Mouse (Mus musculus) myocyte (in vitro differentiated cells): ENCODE data around the gene Bdh1. TPM values are rescaled to one million over a fixed set of nuclear protein-coding genes. Genes with fewer than 3 reads are reported as not detected.

Experiments used
- H3K27me3 ChIP-seq: one replicate; pipeline ENCODE4 v1.6.1; 2011; ENCODE audit not compliant: control insufficient read depth, insufficient read depth, insufficient read length
- H3K36me3 ChIP-seq: one replicate; pipeline ENCODE4 v1.6.1; 2011; ENCODE audit not compliant: control insufficient read depth, insufficient read depth
- H3K4me2 ChIP-seq: one replicate; pipeline ENCODE4 v1.6.1; 2011; ENCODE audit warnings: low read depth, control low read depth
- H3K4me3 ChIP-seq: one replicate; pipeline ENCODE4 v1.5.1; 2011; ENCODE audit warnings: mild to moderate bottlenecking, control low read depth, moderate library complexity
- H3K79me2 ChIP-seq: one replicate; pipeline ENCODE4 v1.6.1; 2011; ENCODE audit not compliant: control insufficient read depth, insufficient read depth
- H3ac ChIP-seq: one replicate; pipeline ENCODE4 v1.6.1; 2011; ENCODE audit not compliant: control insufficient read depth, insufficient read length
- CEBPB ChIP-seq: IDR thresholded peaks from 2 replicates; pipeline ENCODE4 v1.6.1; 2011; ENCODE audit warnings: mild to moderate bottlenecking, moderate library complexity; ENCODE audit not compliant: poor library complexity, insufficient read depth, severe bottlenecking
- E2F4 ChIP-seq: IDR thresholded peaks from one replicate; pipeline ENCODE4 v1.6.1; 2011; ENCODE audit warnings: mild to moderate bottlenecking, control low read depth, moderate library complexity; ENCODE audit not compliant: insufficient read depth
- MAX ChIP-seq: IDR thresholded peaks from one replicate; pipeline ENCODE4 v1.6.1; 2011; ENCODE audit warnings: low read depth, mild to moderate bottlenecking, control low read depth
- MYOD1 ChIP-seq, 3 experiments: IDR thresholded peaks; one replicate each; pipeline ENCODE4 v1.6.1; 2011; ENCODE audit warnings: control low read depth in 2 of 3, low read depth in 2 of 3, mild to moderate bottlenecking in 2 of 3, moderate library complexity in 1 of 3; ENCODE audit not compliant: insufficient read length in 2 of 3, control insufficient read depth in 1 of 3
- MYOG ChIP-seq, 3 experiments: IDR thresholded peaks; one replicate each; pipeline ENCODE4 v1.6.1; 2011; ENCODE audit warnings: control low read depth in 2 of 3, low read depth in 2 of 3, mild to moderate bottlenecking in 2 of 3; ENCODE audit not compliant: insufficient read length in 2 of 3, control insufficient read depth in 1 of 3, insufficient read depth in 1 of 3
- POLR2A ChIP-seq: IDR thresholded peaks from one replicate; pipeline ENCODE4 v1.6.1; 2011; ENCODE audit warnings: low read depth, mild to moderate bottlenecking, control low read depth, moderate library complexity; ENCODE audit not compliant: insufficient read length
- POLR2AphosphoS2 ChIP-seq: IDR thresholded peaks from one replicate; pipeline ENCODE4 v1.6.1; 2011; ENCODE audit warnings: low read depth, control low read depth; ENCODE audit not compliant: insufficient read length
- REST ChIP-seq: IDR thresholded peaks from one replicate; pipeline ENCODE4 v1.6.1; 2011; ENCODE audit warnings: mild to moderate bottlenecking, control low read depth, moderate library complexity; ENCODE audit not compliant: insufficient read depth, insufficient read length
- SRF ChIP-seq: IDR thresholded peaks from one replicate; pipeline ENCODE4 v1.6.1; 2011; ENCODE audit warnings: low read depth; ENCODE audit not compliant: control insufficient read depth, insufficient read length
- TCF12 ChIP-seq: IDR thresholded peaks from one replicate; pipeline ENCODE4 v1.6.1; 2011; ENCODE audit warnings: mild to moderate bottlenecking, control low read depth; ENCODE audit not compliant: poor library complexity, insufficient read depth, severe bottlenecking
- TCF3 ChIP-seq: IDR thresholded peaks from one replicate; pipeline ENCODE4 v1.6.1; 2011; ENCODE audit warnings: low read depth, control low read depth; ENCODE audit not compliant: insufficient read length
- USF1 ChIP-seq: IDR thresholded peaks from one replicate; pipeline ENCODE4 v1.6.1; 2011; ENCODE audit warnings: low read depth, mild to moderate bottlenecking, control low read depth, moderate library complexity
- polyA plus RNA-seq: library from polyadenylated mRNA; unstranded; fragments of >200 nt; fragmentation: generic; extraction: Trizol; gene quantifications from one replicate; pipeline ENCODE4 v1.2.1, GENCODE M21; 2012; ENCODE audit warnings: missing spikeins

Bdh1 gene
- polyA plus RNA-seq, 1 experiment: 0.11 TPM

GRCm38 (mm10) chr16:31412321-31412720 is 9.8 kb upstream of the Bdh1 start:
- peak overlapping the region; percentile 65 for H3K4me2 ChIP-seq
- H3K4me3 ChIP-seq: no peak overlapping the region
- no peak overlapping the region for H3ac ChIP-seq
- H3K27me3 ChIP-seq: peaks cover 7% of the 10 kb centered on the region
- no peak for TF ChIP-seq TCF12
- peak; percentile 91 for TF ChIP-seq USF1
- no peaks in the 10 kb centered on the region for H3K79me2 ChIP-seq
- no peaks in the 10 kb centered on the region for H3K36me3 ChIP-seq

- Histone ChIP-seq H3K4me3 (no peak overlapping the region), H3ac (no peak overlapping the region), H3K27me3 (peaks cover 8% of the 10 kb centered on the region), H3K36me3 (no peaks in the 10 kb centered on the region), H3K4me2 (no peak overlapping the region), H3K79me2 (no peaks in the 10 kb centered on the region)
- TF ChIP-seq MYOG (IDR thresholded peaks at IDR 0.05; ENCODE audit: control insufficient read depth in 1 of 3, insufficient read depth in 1 of 3, insufficient read length in 2 of 3, low read depth in 2 of 3) (no peak), SRF (no peak), REST (no peak), E2F4 (no peak), MYOD1 (IDR thresholded peaks at IDR 0.05; ENCODE audit: control insufficient read depth in 1 of 3, insufficient read length in 2 of 3, low read depth in 2 of 3) (no peak), CEBPB (no peak), MAX (no peak), POLR2A (no peak)
Observed at GRCm38 (mm10) chr16:31413777-31414176, 8.3 kb upstream of the Bdh1 start.

GRCm38 (mm10) chr16:31415885-31416450 is 6.1 kb upstream of the Bdh1 start:
- TF ChIP-seq TCF12 (no peak), E2F4 (no peak), USF1 (no peak), CEBPB (no peak), MYOD1 (IDR thresholded peaks at IDR 0.05; ENCODE audit: control insufficient read depth in 1 of 3, insufficient read length in 2 of 3, low read depth in 2 of 3) (no peak), POLR2AphosphoS2 (no peak), MYOG (IDR thresholded peaks at IDR 0.05; ENCODE audit: control insufficient read depth in 1 of 3, insufficient read depth in 1 of 3, insufficient read length in 2 of 3, low read depth in 2 of 3) (no peak), POLR2A (no peak), TCF3 (no peak), MAX (no peak), REST (no peak), SRF (no peak)
- Histone ChIP-seq H3K4me2 (no peak overlapping the region), H3ac (no peak overlapping the region), H3K36me3 (no peaks in the 10 kb centered on the region), H3K4me3 (no peak overlapping the region), H3K79me2 (no peaks in the 10 kb centered on the region), H3K27me3 (peaks cover 8% of the 10 kb centered on the region)

- Histone ChIP-seq H3K36me3 (no peaks in the 10 kb centered on the region), H3K79me2 (no peaks in the 10 kb centered on the region), H3K4me3 (no peak overlapping the region), H3K4me2 (no peak overlapping the region), H3ac (no peak overlapping the region), H3K27me3 (peaks cover 15% of the 10 kb centered on the region)
- no peak for TF ChIP-seq MAX
- no peak for TF ChIP-seq MYOG (IDR thresholded peaks at IDR 0.05; ENCODE audit: control insufficient read depth in 1 of 3, insufficient read depth in 1 of 3, insufficient read length in 2 of 3, low read depth in 2 of 3)
- TF ChIP-seq TCF3: no peak
- TF ChIP-seq MYOD1 (IDR thresholded peaks at IDR 0.05; ENCODE audit: control insufficient read depth in 1 of 3, insufficient read length in 2 of 3, low read depth in 2 of 3): no peak
- TF ChIP-seq USF1: no peak
- no peak for TF ChIP-seq REST
- no peak for TF ChIP-seq POLR2AphosphoS2
- no peak for TF ChIP-seq CEBPB
- no peak for TF ChIP-seq TCF12
- TF ChIP-seq SRF: no peak
- no peak for TF ChIP-seq E2F4
Observed at GRCm38 (mm10) chr16:31418704-31419103, 3.4 kb upstream of the Bdh1 start.

GRCm38 (mm10) chr16:31419457-31419856 is 2.6 kb upstream of the Bdh1 start:
- TF ChIP-seq MAX: no peak
- no peak for TF ChIP-seq POLR2A
- no peak for TF ChIP-seq POLR2AphosphoS2
- TF ChIP-seq MYOD1 (IDR thresholded peaks at IDR 0.05; ENCODE audit: control insufficient read depth in 1 of 3, insufficient read length in 2 of 3, low read depth in 2 of 3): no peak
- TF ChIP-seq USF1: no peak
- TF ChIP-seq REST: no peak
- TF ChIP-seq CEBPB: no peak
- no peak for TF ChIP-seq SRF
- TF ChIP-seq TCF3: no peak
- no peak for TF ChIP-seq E2F4
- no peak for TF ChIP-seq TCF12
- no peak for TF ChIP-seq MYOG (IDR thresholded peaks at IDR 0.05; ENCODE audit: control insufficient read depth in 1 of 3, insufficient read depth in 1 of 3, insufficient read length in 2 of 3, low read depth in 2 of 3)
- Histone ChIP-seq H3K4me3 (no peak overlapping the region), H3K4me2 (no peak overlapping the region), H3K36me3 (no peaks in the 10 kb centered on the region), H3K27me3 (peaks cover 21% of the 10 kb centered on the region), H3K79me2 (no peaks in the 10 kb centered on the region), H3ac (no peak overlapping the region)
